Mouse (Mus musculus): Measurements from ENCODE around the gene Hpgd. TPM values are rescaled to one million over a fixed set of nuclear protein-coding genes. Genes with fewer than 3 reads are reported as not detected.

Hpgd gene
- 1 to 10 TPM; 1.5 to 2.7 TPM for polyA plus RNA-seq (2017; shearing (Covaris generic))

DNA sequence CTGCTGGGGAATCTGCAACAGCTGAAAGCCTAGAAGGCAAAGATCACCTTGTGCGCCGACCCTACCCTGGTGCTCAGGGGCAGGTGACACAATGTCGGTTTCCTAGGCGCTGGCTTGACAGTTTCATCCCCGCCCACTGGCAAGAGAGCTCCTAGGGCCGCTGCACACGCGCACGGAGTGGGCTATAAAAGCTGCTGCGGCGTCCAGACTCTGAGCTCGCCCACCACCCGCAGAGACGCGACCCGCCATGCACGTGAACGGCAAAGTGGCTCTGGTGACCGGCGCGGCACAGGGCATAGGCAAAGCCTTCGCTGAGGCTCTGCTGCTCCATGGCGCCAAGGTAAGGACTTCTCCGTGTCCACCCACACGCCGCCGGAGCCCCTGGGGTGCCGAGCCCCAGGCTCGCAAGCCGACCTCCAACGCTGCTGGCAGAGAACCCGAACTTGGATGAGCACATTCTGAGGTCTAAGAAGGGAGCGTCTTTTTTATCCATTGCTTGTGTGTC is at the start of gene Hpgd:
TSS of gene Hpgd (plus strand) at position 213 of the 505 bp plus-strand sequence.

All from activated CD4-positive, CD25-positive, alpha-beta regulatory T cell (primary cell).